Mouse (Mus musculus) cerebellum, postnatal 25 days (tissue): ENCODE data around the gene Arpc3.
"Not testable (repeated sequence)": the region's sequence is repeated elsewhere in the genome, so short reads cannot be mapped to it uniquely, and the experiment has no call there.

Experiments
- DNase-seq, 2 experiments: peaks; one replicate each; pipeline ENCODE4 v3.0.0; 2021; ENCODE audit warnings: mixed read lengths in 2 of 2

Arpc3 gene

GRCm38 (mm10) chr5:122440095-122440630 lies 48.5 kb downstream of the Arpc3 start:
- DNase-seq, result no peak

GRCm38 (mm10) chr5:122444492-122444891 lies 52.8 kb downstream of the Arpc3 start:
- no peak for DNase-seq

GRCm38 (mm10) chr5:122445051-122445610 lies 53.5 kb downstream of the Arpc3 start:
- DNase-seq, result no peak

- no peak for DNase-seq
These were observed 56.2 kb downstream of the Arpc3 start for GRCm38 (mm10) chr5:122447857-122448256.

- no peak for DNase-seq
These were observed 57.2 kb downstream of the Arpc3 start for GRCm38 (mm10) chr5:122448869-122449268.

- no peak for DNase-seq
These were observed 58.3 kb downstream of the Arpc3 start for GRCm38 (mm10) chr5:122449946-122450345.

- DNase-seq, result no peak
These were observed 59.2 kb downstream of the Arpc3 start for GRCm38 (mm10) chr5:122450913-122451317.

GRCm38 (mm10) chr5:122451324-122451723 lies 59.6 kb downstream of the Arpc3 start:
- DNase-seq, result no peak

- DNase-seq, result no peak
These were observed 60.5 kb downstream of the Arpc3 start for GRCm38 (mm10) chr5:122452194-122452593.

GRCm38 (mm10) chr5:122453188-122453587 lies 61.5 kb downstream of the Arpc3 start:
- DNase-seq, result no peak

- peak in 1 of 2 experiments; percentile 44 for DNase-seq
These were observed 62.8 kb downstream of the Arpc3 start for GRCm38 (mm10) chr5:122454442-122454841.

- no peak for DNase-seq
These were observed 63.2 kb downstream of the Arpc3 start for GRCm38 (mm10) chr5:122454883-122455282.

GRCm38 (mm10) chr5:122455584-122455983 lies 63.9 kb downstream of the Arpc3 start:
- DNase-seq, result no peak

GRCm38 (mm10) chr5:122457054-122457453 lies 65.4 kb downstream of the Arpc3 start:
- not testable (repeated sequence) for DNase-seq

GRCm38 (mm10) chr5:122458066-122458465 lies 66.4 kb downstream of the Arpc3 start:
- DNase-seq, result no peak

GRCm38 (mm10) chr5:122459335-122459734 lies 67.7 kb downstream of the Arpc3 start:
- DNase-seq, result peak in 1 of 2 experiments; percentile 63

- peak; percentile 77 to 81 for DNase-seq
These were observed 69.0 kb downstream of the Arpc3 start for GRCm38 (mm10) chr5:122460656-122461055.

- DNase-seq, result no peak
These were observed 69.8 kb downstream of the Arpc3 start for GRCm38 (mm10) chr5:122461431-122461830.
